Mouse (Mus musculus) liver, embryonic 14.5 days (tissue): Measurements from ENCODE around the gene Snrnp25.

Experiments
- CTCF ChIP-seq: IDR thresholded peaks from 2 replicates; pipeline ENCODE4 v1.5.1; 2016; ENCODE audit warnings: antibody characterized with exemption, low read depth, control low read depth
- EP300 ChIP-seq: IDR thresholded peaks from 2 replicates; pipeline ENCODE4 v1.6.1; 2016; ENCODE audit warnings: antibody characterized with exemption, low read depth

DNA sequence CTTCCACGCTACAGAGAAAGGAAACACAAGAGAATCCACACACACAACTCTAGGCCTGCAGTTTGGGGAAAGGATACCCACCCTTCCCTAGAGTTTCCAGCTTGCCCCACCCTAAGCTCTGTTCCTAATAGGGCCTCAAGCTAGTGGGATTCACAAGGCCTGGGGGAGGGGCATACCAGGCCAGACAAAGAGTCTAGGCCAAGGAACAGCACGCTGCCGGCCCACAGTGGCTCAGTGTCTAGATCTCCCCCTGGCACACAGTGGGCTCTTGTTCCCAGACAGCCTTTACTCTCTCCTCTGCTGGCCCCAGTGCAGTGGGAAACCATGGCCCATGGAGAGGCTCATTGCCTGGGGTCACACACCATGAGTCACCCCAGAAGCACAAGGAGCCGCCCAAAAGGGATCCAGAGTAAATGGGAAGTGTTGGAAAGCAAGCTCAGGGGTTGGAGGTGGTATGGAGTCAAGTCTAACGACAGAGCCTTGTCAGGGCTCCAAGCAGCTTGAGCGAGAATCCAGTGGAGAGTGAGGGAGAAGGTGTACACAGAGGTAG, 13.4 kb downstream of the Snrnp25 start:
- TF ChIP-seq CTCF (no peak), EP300 (no peak)
